Mouse (Mus musculus) embryonic facial prominence, embryonic 11.5 days (tissue): ENCODE results near the gene Ms4a12. TPM values are rescaled to one million over a fixed set of nuclear protein-coding genes. Genes with fewer than 3 reads are reported as not detected.
"Not testable (repeated sequence)": the region's sequence is repeated elsewhere in the genome, so short reads cannot be mapped to it uniquely, and the experiment has no call there.

Experiments used
- ATAC-seq: fragments of 200-750 bp; cut with Nextera tagmentation; replicated peaks from 2 replicates; pipeline ENCODE4 v1.8.0; 2017; ENCODE audit warnings: low read depth; ENCODE audit not compliant: insufficient number of reproducible peaks, low FRiP score, low TSS enrichment
- DNase-seq: peaks from one replicate; pipeline ENCODE4 v3.0.0-alpha.2; 2015; ENCODE audit warnings: low spot score
- H3K27ac ChIP-seq: fragments of 300-500 bp; sonication (generic); replicated peaks from 2 replicates; pipeline ENCODE4 v1.5.1; 2014; ENCODE audit warnings: mild to moderate bottlenecking, low read depth, low read length, control low read depth
- H3K27me3 ChIP-seq: fragments of 300-500 bp; sonication (generic); 2 replicates; pipeline ENCODE4 v1.6.1; 2014; ENCODE audit warnings: mild to moderate bottlenecking, low read length, moderate library complexity, mixed read lengths; ENCODE audit not compliant: control insufficient read depth, insufficient read depth
- H3K36me3 ChIP-seq: fragments of 300-500 bp; sonication (generic); replicated peaks from 2 replicates; pipeline ENCODE4 v1.6.1; 2014; ENCODE audit warnings: low read depth, mild to moderate bottlenecking, low read length, moderate library complexity, mixed read lengths; ENCODE audit not compliant: control insufficient read depth, insufficient read depth
- H3K4me1 ChIP-seq: fragments of 300-500 bp; sonication (generic); 2 replicates; pipeline ENCODE4 v1.6.1; 2014; ENCODE audit warnings: low read length, mixed read lengths; ENCODE audit not compliant: control insufficient read depth, insufficient read depth
- H3K4me2 ChIP-seq: fragments of 300-500 bp; sonication (generic); 2 replicates; pipeline ENCODE4 v1.6.1; 2014; ENCODE audit warnings: low read depth, mild to moderate bottlenecking, control low read depth, low read length, moderate library complexity
- H3K4me3 ChIP-seq: fragments of 300-500 bp; sonication (generic); 2 replicates; pipeline ENCODE4 v1.5.1; 2014; ENCODE audit warnings: low read depth, low read length, control low read depth
- H3K9ac ChIP-seq: fragments of 300-500 bp; sonication (generic); replicated peaks from 2 replicates; pipeline ENCODE4 v1.6.1; 2014; ENCODE audit warnings: mild to moderate bottlenecking, control low read depth, low read length
- H3K9me3 ChIP-seq: fragments of 300-500 bp; sonication (generic); replicated peaks from 2 replicates; pipeline ENCODE4 v1.6.1; 2016; ENCODE audit warnings: mild to moderate bottlenecking, low read length, inconsistent platforms, mixed read lengths; ENCODE audit not compliant: control insufficient read depth
- WGBS: fragments of 180-500 bp; shearing (Covaris S2); extraction: QIAGEN DNeasy Blood & Tissue Kit; methylation state at CpG from one replicate; pipeline ENCODE4 v1.1.7; 2014; 5-methylcytosine and 5-hydroxymethylcytosine counted together
- polyA plus RNA-seq: library from polyadenylated mRNA; unstranded; fragments of >200 nt; fragmentation: Nextera tagmentation; extraction: Ambion mirVana; gene quantifications from 2 replicates; pipeline ENCODE4 v1.2.1, GENCODE M21; 2014

The Ms4a12 gene
- not detected in 2 replicates for polyA plus RNA-seq

DNA sequence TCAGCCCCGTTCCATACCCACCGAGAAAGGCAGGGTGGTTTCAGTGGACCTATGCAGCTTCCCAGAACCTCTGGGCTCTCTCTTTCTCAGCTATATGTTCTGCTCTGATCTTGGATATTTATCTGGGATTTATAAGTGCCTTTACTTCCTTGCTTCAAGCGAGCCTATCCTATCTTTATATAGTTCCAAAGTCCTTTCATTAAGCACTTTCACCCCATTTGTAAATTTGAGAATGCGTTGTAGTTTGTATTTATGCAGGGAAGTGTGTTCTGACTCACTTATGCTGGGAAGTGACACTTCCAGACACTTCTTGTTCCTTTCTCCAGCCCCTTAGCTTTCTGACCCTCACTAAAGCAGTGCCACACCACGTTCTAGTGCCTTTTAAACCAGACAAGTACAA, at the start of gene Ms4a12:
TSS of gene Ms4a12 (minus strand) at position 101 of the 400 bp plus-strand sequence.
- Histone ChIP-seq H3K27me3 (no peaks in the 10 kb centered on the region), H3K9me3 (no peaks in the 10 kb centered on the region), H3K4me1 (no peaks in the 10 kb centered on the region), H3K4me2 (no peak within 1 kb of the TSS), H3K36me3 (no peaks in the 10 kb centered on the region), H3K27ac (no peak within 1 kb of the TSS), H3K9ac (no peak within 1 kb of the TSS), H3K4me3 (no peak within 1 kb of the TSS)
- WGBS = 72% methylated on average over 5 of the region's 5 CpGs
- DNase-seq (no peak), ATAC-seq (no peak)

DNA sequence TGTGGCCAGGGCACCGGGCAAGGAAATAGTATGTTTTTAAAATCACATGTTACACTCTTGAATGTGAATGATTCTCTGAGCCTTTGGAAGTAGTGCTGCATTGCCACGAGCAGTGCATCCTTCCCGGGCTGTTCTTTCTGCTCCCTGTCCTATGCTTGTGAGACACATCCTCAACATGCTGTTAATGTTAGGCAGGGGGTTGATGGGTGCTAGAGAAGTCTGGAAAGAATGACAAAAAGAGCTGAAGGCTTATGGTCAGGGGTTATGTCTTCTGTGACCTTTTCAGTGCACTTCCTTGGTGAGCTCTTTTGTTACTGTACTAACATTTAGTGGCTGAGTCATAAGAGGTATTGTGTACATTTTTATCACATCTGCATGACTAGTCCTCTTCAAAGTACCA, 48.0 kb upstream of the Ms4a12 start:
- Histone ChIP-seq H3K4me2 (no peak overlapping the region), H3K4me1 (no peaks in the 10 kb centered on the region), H3K9me3 (no peaks in the 10 kb centered on the region), H3K27me3 (no peaks in the 10 kb centered on the region), H3K4me3 (no peak overlapping the region), H3K36me3 (no peaks in the 10 kb centered on the region), H3K27ac (no peak overlapping the region), H3K9ac (no peak overlapping the region)
- 90% methylated on average over 3 of the region's 3 CpGs for WGBS
- ATAC-seq = no peak
- no peak for DNase-seq

- Histone ChIP-seq H3K4me3 (no peak overlapping the region), H3K36me3 (no peaks in the 10 kb centered on the region), H3K27ac (no peak overlapping the region), H3K4me1 (no peaks in the 10 kb centered on the region), H3K9me3 (no peaks in the 10 kb centered on the region), H3K4me2 (no peak overlapping the region), H3K9ac (no peak overlapping the region), H3K27me3 (no peaks in the 10 kb centered on the region)
- 73% methylated on average over 5 of the region's 5 CpGs for WGBS
- no peak for DNase-seq
- no peak for ATAC-seq
Observed at GRCm38 (mm10) chr19:11276431-11276830, 44.2 kb upstream of the Ms4a12 start.

DNA sequence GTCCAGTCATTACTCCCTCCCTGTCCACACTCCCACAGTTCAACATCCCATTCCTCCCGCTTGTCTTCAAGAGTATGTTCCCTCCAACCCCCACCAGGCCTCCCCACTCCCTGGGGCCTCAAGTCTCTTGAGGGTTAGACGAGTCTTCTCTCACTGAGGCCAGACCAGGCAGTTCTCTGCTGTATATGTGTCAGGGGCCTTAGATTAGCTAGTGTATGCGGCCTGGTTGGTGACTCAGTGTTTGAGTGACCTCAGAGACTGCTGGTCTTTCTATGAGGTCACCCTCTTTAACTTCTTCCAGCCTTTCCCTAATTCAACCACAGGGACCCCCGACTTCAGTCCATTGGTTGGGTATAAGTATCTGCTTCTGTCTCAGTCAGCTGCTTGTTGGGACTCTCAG, 34.7 kb upstream of the Ms4a12 start:
- Histone ChIP-seq H3K9me3 (no peaks in the 10 kb centered on the region), H3K27ac (no peak overlapping the region), H3K27me3 (no peaks in the 10 kb centered on the region), H3K4me3 (no peak overlapping the region), H3K4me1 (no peaks in the 10 kb centered on the region), H3K4me2 (no peak overlapping the region), H3K36me3 (no peaks in the 10 kb centered on the region), H3K9ac (no peak overlapping the region)
- ATAC-seq (no peak), DNase-seq (no peak)
- WGBS = 78% methylated on average over 4 of the region's 4 CpGs

DNA sequence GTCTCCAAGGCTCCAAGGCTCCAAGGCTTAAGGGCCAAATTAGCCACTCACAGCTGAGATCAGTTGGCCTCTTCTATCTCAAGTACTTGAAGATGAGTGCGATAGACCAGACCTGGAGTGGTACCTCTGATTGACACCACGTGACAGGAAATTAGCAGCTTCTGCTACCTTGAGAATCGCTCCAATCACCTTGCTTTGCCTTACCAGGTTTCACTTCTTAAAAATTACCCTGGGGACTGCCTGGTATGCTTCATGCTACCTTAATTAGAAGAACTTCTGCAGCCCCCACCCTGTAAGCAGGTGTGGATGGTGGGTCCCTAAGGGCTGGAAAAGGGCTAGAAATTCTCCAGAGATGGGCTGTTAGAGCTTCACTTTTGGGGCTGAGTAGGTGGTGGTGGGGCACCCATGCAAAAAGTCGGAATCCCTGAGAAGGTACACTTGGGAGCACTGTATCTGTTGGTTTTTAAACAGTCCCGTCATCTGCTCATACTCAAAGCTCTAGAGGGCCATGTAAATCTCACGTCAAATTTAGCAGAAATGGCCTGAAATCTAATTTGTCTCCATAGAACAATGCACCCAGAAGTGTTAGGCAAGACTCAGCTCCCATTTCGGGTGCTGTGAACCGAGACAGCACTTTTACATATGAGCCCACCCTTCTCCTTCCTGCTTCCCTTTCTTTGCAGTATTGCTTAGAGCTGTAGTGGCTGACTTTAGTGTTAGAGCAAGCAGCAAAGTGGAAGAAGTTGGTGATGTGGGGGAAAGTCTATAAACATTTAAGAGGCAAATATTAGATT, 34.0 kb upstream of the Ms4a12 start, which contains the start of gene Ms4a1:
TSS of gene Ms4a1 (minus strand) at position 190 of the 794 bp plus-strand sequence.
- 85% methylated on average over 8 of the region's 8 CpGs for WGBS
- no peaks in the 10 kb centered on the region for H3K36me3 ChIP-seq

DNA sequence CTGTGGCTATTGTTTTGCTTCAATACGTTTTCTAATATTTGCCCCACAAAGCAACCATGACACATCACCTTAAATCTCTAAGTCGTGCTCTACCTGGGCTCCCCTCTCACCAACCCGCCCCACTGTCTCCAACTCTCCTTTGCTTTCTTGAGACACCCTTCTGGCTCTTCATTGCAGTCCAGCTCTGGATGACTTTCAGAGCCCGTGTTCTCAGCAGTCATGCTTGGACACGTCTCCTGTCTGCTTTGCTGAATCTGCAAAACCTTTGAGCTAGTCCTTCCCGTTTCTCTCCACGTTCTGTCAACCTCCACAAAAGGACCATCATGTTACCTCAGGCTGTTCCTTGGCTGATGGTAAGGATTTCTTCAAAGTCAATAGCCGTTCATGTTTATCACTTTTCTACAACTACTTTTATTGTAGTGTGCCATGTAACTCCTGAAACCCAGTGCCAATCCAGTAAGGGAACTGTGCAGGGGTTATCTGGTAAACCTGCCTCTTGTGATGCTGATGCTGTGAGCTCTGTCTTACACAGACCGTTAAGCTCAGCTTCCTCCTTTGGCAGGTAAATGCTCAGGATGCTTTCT, 32.4 kb upstream of the Ms4a12 start:
- DNase-seq = no peak
- WGBS = 83% methylated on average over 9 of the region's 9 CpGs
- no peak overlapping the region for H3K4me3 ChIP-seq
- H3K27ac ChIP-seq = no peak overlapping the region
- H3K27me3 ChIP-seq = no peaks in the 10 kb centered on the region
- no peak for ATAC-seq
- H3K9ac ChIP-seq = no peak overlapping the region
- no peak overlapping the region for H3K4me2 ChIP-seq
- H3K4me1 ChIP-seq = no peaks in the 10 kb centered on the region
- H3K36me3 ChIP-seq = no peaks in the 10 kb centered on the region
- no peaks in the 10 kb centered on the region for H3K9me3 ChIP-seq

More for the DNA sequence above, 34.0 kb upstream of the Ms4a12 start, which contains the start of gene Ms4a1:
- Histone ChIP-seq H3K9me3 (no peaks in the 10 kb centered on the region), H3K27me3 (no peaks in the 10 kb centered on the region), H3K4me1 (no peaks in the 10 kb centered on the region), H3K27ac (no peak within 1 kb of the TSS), H3K4me2 (no peak within 1 kb of the TSS), H3K9ac (no peak within 1 kb of the TSS), H3K4me3 (no peak within 1 kb of the TSS)
- ATAC-seq (no peak), DNase-seq (no peak)

DNA sequence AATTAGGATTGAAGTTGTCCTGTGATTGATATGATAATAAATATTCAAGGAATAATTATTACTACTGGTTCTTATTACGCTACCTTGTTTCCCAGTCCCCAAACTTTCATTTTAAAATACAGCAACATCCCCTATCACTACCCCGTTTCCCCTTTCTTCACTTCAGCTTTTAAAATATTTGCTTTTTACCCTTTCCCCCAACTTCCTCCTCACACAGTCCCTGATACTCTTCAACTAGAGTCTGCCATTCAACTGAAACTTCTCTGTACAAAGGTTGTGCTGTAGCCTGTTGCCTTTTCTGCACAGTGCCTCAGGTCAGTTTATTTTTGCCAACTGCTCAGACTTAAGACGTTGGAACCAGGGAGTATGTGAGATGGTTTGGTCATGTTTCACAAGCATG, 31.3 kb upstream of the Ms4a12 start:
- H3K27ac ChIP-seq = no peak overlapping the region
- no peaks in the 10 kb centered on the region for H3K27me3 ChIP-seq
- H3K9me3 ChIP-seq = no peaks in the 10 kb centered on the region
- ATAC-seq (no peak), DNase-seq (no peak)
- H3K4me1 ChIP-seq = no peaks in the 10 kb centered on the region
- H3K4me2 ChIP-seq = no peak overlapping the region
- no peak overlapping the region for H3K4me3 ChIP-seq
- H3K36me3 ChIP-seq = no peaks in the 10 kb centered on the region
- WGBS = 71% methylated on average over 3 of the region's 3 CpGs
- no peak overlapping the region for H3K9ac ChIP-seq

- not testable (repeated sequence) for H3K4me1 ChIP-seq, DNase-seq, H3K9ac ChIP-seq, H3K4me2 ChIP-seq, H3K27me3 ChIP-seq, H3K27ac ChIP-seq, H3K36me3 ChIP-seq, H3K4me3 ChIP-seq, H3K9me3 ChIP-seq, ATAC-seq
- 79% methylated on average over 4 of the region's 4 CpGs for WGBS
Observed at GRCm38 (mm10) chr19:11262932-11263331, 30.7 kb upstream of the Ms4a12 start.
